Mouse (Mus musculus): ENCODE measurements at regions not wholly inside any gene's neighbourhood (a gene's known extent, or its start where the extent isn't known, plus 50 kb on each side); places are given as distances from the start of the nearest gene placed in this dataset.

GRCm38 (mm10) chr10:83821089-83821488 is 98.4 kb downstream of the 1500009L16Rik start:
- no peak for TF ChIP-seq CTCF (IDR thresholded peaks at IDR 0.05; ENCODE audit: borderline replicate concordance, extremely low read depth, insufficient read depth, insufficient read length)
- TF ChIP-seq POLR2A (IDR thresholded peaks at IDR 0.05; ENCODE audit: borderline replicate concordance, extremely low read depth, insufficient read depth, insufficient read length, poor library complexity, severe bottlenecking) = no peak

All from brain, embryonic 14.5 days (tissue).